Mouse (Mus musculus): ENCODE data around the gene Kcnj13.

The Kcnj13 gene

DNA sequence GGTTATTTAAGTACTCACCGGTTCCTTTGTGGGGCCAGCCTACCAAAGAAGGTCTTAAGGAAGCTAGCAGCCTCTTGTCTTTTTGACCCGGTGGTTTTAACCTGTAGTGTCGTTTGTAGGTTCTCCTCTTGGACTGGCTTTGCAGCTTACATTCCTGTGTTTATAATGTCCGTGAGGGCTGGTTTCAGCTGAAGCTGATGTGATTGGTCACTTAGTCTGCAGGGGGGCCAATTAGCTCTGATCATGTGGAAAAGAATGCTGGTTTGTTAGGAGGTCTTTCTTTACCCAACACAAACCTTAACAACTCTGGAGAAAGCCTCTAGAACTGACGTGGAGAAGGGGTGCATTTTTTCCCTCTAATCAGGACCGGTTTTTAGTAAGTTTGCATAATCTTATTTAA lies at the start of gene Kcnj13:
Gene Kcnj13, minus strand, starts transcription at position 136 of the 400 bp plus-strand sequence.
- no peak for ATAC-seq (ENCODE audit: low TSS enrichment)

DNA sequence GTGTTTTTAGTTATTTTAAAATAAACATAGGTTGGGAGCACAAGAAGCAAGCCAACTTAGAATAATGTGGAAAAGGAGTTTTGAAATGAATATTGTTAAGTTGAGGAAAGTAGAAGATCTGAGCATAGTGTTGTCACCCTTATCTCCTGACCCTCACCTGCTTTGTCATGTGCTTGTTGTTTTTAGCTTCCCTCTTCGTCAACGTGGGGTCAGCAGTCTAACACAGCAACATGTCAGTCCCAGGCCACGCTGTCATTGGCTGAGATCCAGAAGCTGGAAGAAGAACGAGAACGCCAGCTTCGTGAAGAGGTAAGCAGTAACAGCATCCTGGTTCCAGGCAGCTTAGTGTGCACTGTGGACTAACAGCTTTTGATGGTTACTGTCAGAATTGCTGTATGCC lies 42.1 kb upstream of the Kcnj13 start:
- ATAC-seq (ENCODE audit: low TSS enrichment) = no peak

DNA sequence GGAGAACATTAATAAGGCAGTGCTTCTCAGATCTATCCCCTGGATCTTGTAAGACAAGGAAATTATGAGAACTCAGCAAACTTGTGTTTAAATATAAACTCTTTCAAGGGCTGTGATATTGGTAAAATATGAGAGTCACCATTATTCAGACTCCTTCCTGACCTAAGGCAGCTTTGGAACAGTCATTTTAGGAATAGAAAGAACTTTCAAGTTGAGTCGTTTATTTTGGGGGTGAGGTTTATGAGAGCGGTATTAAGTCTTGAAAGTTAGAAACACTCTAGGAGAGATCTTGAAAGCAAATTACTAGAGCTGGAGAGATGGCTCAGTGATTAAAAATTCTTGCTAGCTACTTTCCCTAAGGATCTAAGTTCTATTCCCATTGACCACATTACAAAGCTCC lies 40.6 kb upstream of the Kcnj13 start:
- ATAC-seq (ENCODE audit: low TSS enrichment) = no peak

DNA sequence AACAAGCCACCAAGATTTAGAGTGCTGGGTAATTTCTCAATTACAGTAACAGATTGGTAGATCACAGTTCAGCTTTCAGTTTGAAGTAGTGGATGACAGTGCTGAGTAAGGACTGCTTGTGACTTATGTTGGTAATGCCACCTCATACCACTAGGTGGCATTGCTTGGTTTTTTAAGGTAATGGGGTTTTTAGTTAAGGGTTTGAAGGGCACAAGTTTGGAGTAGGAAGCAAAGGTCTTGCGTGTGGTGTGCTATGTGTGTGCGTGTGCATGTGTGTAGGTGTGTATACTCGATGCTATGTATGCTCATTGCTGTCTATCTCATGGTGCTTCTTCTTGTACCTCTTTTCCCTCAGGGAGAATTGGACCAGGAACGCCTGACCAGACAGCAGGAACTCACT lies 24.2 kb upstream of the Kcnj13 start:
- peak; percentile 47; the same call in 1 of the 2 replicates for ATAC-seq (ENCODE audit: low TSS enrichment)

DNA sequence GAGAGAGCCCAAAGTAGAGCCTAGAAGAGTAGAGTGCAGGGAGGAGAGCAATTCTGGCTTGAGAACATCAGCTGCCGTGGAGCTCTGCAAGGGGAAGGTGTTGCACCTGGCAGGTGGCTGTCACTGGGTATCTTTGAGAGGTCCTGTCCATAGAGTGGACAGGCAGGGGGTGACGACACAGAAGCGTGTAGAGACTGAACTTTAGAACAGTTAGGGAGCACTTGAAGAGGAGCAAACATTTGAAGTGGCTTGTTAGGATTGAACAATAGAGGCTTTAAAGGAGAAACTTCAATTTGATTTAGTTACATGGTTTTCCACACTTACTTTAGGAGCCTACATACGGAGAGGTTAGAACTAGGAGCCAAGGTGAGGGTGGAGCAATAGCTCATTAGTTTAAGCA lies 14.9 kb upstream of the Kcnj13 start:
- no peak for ATAC-seq (ENCODE audit: low TSS enrichment)

DNA sequence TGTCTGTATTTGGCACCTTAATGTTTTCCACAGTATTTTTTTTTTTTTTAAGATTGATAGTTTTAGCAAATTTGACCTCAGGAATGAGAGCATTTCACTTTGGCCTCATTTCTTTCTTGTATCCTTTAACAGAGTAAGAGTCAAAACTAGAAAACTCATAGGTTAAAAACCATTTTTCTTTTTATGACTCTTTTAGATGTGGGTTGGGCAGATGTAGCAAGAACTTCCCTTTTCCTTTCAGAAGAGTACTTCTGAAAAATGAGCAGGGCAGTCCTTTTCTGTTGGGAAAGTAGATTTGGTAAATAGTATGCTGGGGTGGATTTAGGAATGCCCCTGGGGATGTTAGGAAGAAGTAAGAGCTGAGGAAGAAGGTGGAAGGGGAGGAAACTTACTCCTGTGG lies 11.5 kb upstream of the Kcnj13 start:
- no peak for ATAC-seq (ENCODE audit: low TSS enrichment)

DNA sequence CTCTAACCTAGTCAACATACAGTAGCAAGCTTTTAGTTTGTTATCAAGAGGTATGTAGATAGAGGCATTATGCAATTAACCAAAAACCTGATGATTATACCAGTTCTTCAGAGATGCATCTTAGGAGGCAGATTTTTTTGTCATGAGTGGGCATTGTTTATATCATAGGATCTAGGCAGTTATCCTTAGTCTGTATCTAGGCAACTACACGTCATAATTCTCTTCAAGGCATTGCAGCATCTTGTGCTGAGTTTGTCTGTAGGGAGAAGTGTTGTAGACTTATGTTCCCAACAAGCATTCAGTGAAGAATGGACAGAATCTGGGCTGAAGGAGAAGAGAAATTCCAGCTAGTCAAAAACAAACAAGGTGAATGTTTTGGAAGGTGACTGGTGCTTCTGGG lies 10.2 kb upstream of the Kcnj13 start:
- peak; percentile 76 for ATAC-seq (ENCODE audit: low TSS enrichment)

DNA sequence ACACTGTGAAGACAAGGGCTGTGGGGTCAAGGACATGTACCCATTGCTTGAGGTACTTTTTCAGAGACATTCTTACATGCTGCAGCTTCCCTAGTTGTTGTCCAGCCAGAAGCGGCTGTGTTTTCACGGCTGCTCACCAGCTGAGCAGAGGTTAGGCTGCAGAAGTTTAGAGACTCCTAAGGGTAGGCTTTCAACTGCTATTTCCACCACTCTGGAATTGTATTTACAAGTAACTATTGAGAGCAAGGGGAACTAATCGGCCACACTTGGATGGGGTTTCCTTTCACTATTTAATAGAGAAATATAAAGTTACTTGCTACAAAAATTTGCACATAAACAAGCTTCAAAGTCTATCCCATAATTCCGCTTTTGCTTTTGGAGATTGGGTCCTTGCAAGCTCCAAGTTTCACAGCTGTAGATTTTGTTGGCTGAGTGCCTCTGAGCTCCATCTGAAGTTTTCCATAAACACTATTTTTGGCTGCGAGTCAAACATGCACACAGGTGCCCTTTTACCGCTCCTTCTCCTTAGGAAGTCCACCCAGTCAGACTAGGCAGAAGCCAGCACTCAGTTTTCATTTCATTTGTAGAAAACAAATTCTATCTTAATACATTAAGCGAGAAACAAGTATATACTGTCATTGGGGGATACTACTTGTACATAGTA lies 2.5 kb upstream of the Kcnj13 start:
- no peak for ATAC-seq (ENCODE audit: low TSS enrichment)

DNA sequence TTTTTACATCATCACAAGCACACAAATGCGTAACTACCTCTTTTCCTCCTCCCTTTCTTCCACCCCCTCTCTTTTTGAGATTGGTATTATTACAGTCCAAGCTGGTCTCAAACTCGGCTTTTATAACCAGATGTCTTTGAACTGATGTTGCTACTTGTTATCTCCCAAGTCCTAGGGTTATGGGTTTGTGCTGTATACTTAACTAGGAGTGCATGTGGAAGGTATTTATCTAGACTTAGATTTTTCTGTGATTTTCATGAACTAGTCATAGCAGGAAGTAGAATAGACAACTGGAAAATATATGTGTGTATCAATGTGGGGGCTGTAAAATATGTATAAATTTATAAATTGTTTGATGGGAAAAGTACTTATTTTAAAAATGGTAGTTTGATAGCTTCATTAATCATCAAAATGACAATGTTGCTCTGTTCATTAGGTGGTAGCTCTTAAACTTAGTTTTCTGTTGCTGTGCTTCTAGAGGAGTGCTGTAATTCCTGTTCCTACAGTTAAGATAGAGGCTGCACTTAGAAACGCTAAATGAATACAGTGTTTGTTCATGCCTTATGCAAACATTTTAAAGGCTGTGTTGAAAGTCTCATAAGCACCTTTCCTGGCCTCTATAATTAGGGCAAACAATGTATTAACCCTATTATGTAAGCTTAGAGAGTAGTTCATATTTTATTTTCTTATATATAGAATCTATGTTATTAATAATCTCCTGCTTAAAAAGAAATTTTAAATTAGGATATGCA lies 909 bp downstream of the Kcnj13 start:
- no peak for ATAC-seq (ENCODE audit: low TSS enrichment)

DNA sequence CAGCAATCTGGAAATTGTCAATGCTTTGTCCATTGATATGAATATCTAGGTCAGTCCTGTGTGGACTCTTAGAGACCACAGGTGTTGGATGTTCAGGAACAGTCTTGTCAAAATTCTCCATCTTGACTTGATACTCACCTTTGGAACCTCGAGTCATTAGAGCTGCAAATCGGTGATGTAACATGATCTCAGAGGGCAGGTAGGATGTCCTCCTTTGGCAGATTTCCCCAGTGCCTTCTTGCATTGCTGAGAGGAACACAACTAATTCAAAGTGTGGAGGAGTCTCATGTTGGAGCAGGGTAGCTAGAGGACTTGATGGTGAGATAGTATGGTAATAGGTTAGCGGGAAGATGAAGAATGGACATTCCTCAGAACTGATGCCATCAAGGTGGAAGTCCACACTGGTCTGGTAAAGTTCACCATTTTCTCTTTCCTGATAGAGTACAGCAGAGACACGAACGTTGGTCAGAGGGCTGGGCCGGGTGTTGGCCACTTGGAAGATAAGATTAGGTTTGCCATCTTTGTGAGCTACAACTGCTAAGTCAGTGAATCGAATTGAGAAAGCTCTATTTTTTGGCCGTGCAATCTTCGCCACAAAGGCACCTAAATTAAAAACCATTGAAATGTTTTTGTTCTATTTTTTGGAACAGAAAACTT lies 8.0 kb downstream of the Kcnj13 start:
- no peak for ATAC-seq (ENCODE audit: low TSS enrichment)

DNA sequence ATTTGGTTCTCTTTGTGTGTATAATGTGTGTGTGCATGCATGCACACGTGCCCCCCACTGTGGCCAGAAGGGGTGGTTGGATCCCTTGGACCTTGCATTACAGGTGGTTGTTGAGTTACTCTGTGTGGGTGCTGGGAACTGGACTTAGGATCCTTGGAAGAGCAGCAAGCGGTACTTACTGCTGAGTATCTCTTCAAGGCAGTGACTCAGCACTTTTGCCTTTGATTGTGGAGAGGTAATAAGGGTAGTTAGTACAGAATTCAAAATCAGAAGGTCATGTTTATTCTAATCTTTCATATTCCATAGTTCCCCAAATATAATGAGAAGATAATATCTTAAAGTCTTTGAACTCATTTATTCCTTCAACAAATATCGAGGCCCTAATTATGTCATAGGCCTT lies 13.4 kb downstream of the Kcnj13 start:
- ATAC-seq (ENCODE audit: low TSS enrichment) = no peak

DNA sequence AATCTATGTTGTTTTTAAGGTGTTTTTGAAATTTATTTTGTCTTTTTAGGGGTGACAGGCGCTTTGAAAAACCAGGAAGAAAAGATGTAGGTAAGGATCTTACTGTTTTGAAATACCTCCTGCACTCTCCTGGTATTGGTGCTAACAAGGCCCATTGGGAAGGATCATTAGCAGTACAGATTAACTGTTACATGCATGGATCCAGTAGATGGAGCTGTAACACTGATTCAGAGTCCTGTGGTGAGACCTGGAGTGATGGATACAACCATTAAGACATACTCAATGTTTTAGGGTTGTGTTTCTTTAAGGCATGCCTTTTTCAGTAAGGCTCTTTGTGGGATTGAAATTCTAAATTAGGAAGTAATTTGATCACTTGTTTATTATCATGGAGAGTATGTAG lies 14.6 kb downstream of the Kcnj13 start:
- peak; percentile 57; the same call in 1 of the 2 replicates for ATAC-seq (ENCODE audit: low TSS enrichment)

DNA sequence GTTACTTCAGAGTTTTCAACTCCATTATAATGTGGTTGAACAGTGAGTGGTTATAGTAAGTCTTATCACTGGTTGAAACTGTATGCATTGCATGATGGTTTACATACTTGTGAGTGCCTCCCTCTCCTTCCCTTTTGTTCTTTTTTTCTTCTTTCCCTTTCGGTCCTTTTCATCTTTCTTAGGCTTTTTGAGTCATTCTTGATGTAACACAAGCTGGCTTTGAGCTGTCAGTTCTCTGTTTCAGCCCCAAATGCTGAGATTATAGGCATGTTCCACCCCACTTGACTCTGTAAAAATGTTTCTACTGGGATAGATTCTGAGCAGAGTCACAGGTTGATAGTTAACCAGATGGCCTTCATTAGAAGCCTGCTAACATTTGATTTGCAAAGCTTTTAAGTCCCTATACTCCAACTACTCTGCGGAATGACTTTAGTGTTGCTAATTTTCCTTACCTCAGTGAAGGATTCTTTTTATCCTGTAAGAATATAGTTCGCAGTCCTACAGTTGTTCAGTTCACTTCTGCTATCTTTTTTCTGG lies 16.4 kb downstream of the Kcnj13 start:
- ATAC-seq (ENCODE audit: low TSS enrichment) = no peak

DNA sequence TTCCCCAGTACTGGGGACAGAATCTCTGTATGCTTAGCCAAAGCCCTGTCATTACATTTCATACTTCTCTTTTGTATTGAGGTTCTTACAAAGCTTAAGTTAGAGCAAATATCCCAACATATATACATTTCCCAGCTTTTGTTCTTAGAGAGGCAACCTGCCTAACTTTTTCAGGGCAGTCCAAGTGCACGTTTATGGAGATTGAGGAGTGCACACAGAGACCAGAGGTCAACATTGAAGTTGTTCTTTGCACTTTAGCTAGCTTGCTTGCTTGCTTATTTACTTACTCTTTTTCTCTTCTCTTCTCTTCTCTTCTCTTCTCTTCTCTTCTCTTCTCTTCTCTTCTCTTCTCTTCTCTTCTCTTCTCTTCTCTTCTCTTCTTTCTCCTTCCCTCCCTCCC lies 34.3 kb downstream of the Kcnj13 start:
- ATAC-seq (ENCODE audit: low TSS enrichment) = no peak

DNA sequence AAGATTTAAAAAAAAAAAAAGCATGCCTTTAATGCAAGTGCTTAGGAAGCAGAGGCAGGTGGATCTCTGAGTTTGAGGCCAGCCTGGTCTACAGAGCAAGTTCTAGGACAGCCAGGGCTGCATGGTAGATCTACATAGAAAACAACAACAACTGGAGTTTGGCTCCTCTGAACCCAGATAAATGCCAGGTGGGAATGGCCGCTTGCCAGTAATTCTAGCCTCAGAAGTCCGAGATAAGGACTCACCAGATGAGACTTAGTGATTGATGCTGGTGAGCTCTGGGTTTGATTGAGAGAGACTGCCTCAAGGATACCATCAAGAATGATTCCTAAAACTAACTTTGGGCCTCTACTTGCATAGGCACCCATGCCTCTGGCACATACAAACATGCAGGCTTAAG lies 44.0 kb downstream of the Kcnj13 start:
- no peak for ATAC-seq (ENCODE audit: low TSS enrichment)

Data from frontal cortex, adult (tissue).